Mouse (Mus musculus) 416B (cell line): ENCODE measurements around the gene Wnk1.
A peak's percentile ranks its signal among the peaks of the same experiment; 100 is the strongest.
"Not testable (repeated sequence)": the region's sequence is repeated elsewhere in the genome, so short reads cannot be mapped to it uniquely, and the experiment has no call there.

Experiments used
- DNase-seq: peaks from one replicate; pipeline ENCODE4 v3.0.0; 2011; ENCODE audit warnings: low read depth

Gene Wnk1

DNA sequence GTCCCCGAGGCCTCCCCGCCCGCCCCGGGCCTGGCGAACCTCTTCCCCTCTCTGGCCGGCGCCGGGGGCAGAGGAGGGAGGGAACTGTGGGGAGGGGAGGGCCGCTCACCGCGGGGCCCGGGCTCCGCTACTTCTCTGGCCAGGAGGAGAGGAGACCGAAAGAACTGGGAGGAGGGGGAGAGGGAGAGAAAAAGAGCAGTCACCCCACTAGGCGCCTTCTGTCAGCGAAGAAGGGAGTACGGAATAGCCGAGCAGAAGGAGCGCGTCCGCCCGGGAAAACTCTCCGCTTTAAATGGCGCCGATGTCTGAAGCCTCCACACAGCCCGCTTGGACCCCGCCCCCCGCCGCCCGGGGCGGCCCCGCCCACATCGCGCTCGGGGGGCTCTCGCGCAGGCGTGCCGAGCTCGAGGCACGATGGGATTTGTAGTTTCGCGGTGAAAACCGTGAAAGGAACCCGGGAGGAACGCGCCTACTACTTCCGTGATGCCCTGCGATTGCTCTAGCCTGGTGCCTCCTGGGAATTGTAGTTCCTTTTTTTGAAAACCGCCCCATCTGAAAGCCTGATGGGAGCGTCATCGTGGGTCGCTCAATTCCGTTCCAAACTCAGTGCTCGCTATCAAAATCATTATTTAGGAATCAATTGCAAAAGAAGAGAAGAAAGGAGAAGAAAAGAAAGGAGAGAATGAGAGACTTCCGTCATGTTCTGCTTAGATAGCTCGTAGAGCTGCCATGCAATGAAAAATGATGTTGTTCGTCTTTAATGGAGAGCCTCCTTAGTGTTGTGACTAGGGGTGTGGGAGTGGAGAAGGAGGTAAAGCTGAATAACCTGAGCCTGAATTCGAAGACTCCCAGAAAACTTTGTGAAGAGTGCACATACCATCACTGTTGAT, at the start of gene Wnk1:
Wnk1 (minus strand) TSS at position 307 of the 890 bp plus-strand sequence.
- peak; percentile 99 for DNase-seq

DNA sequence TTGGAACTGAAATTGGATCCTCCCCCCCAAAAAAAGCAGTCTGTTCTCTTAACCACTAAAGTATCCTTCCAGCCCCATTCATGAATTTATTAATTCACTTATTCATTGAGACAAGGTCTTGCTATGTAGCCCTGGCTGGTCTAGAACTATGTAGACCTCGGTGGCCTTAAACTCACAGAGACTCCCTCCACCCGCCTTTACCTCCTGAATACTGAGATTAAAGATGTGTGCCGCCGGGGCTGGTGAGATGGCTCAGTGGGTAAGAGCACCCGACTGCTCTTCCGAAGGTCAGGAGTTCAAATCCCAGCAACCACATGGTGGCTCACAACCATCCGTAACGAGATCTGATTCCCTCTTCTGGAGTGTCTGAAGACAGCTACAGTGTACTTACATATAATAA, 48.6 kb upstream of the Wnk1 start:
- not testable (repeated sequence) for DNase-seq

GRCm38 (mm10) chr6:120085832-120086231, 47.4 kb upstream of the Wnk1 start:
- DNase-seq, result no peak

DNA sequence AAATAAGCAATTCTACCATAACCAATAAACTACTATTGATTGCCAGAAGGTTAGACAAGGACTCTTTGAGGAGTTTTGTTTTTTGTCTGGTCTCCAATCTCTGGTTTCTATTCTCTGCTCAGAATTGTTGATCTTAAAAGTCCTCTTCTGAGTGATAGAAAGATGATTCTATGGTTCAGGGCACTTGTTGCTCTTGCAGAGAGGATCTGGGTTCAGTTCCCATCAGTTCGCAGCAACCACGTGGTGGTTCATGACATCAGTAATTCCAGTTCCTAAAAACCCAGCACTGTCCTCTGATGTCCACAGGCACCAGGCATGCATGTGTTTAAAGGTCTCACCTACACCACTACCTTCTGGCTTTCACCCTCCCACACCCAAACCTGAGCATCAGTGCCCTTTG, 46.5 kb upstream of the Wnk1 start:
- no peak for DNase-seq

DNA sequence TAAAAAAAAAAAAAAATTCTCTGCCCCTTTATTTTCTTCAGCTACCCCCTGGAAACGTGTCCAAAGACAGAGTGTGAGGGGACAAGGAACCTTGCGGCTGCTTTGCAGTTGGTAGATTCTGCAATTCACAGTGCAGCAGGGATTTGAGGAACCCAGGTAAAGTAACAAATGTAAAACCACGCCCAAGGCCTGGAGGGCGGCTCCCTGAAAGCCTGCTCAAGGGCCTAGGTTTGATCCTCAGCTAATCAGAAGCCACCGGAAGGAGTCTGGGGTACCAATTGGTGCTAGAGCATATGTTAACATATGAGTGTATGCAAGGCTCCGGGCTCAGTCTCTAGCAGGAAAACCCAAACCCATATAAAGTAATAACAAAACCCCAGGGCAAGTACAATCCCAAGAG, 45.0 kb upstream of the Wnk1 start:
- no peak for DNase-seq

- DNase-seq, result peak; percentile 99
Measured at GRCm38 (mm10) chr6:120082951-120083411, 44.5 kb upstream of the Wnk1 start.

GRCm38 (mm10) chr6:120082251-120082950, 43.9 kb upstream of the Wnk1 start:
- DNase-seq, result no peak

DNA sequence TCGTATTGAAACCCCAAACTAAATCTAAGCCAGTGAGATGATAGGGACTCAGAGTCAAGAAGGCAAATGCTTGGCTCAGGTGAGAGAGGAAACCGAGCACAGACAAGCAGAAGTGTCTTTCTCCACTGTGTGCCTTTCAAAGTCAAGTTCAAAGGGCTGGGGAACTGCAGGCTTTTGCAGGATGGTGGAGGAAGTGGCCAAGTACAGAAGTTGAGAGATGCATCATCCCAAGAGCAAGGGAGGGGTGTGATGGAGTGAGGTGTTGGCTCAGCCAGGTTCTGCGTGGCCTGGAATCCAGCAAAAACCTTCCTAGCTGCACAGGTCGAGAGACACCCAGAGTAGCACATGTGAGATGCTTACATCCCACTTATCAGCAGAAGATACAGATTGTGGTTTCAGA, 43.0 kb upstream of the Wnk1 start:
- DNase-seq, result peak; percentile 28

- DNase-seq, result no peak
Measured at GRCm38 (mm10) chr6:120079547-120079946, 41.1 kb upstream of the Wnk1 start.

DNA sequence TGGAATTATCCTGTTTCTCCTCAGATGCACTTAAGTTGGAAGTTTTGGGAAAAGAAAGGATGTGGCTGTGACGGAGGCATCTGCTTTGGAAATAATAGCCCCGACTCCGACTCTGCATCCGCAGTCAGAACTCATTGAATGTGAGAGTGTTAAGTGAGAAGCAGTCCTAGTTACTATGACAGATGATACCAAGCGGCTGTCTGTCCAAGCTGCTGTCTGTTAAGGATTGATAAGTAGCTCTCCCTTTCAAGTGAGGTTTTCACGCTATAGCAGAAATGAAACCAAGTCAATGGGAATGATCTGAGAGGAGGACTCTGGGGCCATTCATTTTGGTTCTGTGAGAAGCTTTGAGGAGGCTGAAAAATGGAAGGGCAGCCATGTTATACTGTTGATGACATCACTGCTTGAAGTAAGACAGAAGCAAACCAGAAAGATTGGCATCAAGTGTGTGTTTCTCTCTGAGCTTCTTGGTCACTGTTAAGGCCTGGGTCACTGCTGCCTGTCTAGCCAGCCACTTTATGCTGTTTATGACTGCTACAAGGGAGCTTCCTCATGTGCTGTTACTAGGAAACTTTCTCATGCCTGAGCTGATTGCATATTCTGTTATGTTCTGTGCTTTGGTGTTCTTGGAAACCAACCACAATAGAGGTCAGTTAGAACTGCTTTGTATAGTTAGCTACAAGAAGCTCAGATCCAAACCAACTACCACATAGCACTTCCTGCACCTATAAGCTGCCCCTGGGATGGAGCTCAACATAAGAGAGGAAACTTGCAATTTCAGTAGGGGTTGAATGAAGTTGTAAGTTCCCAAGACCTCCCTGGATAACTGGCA, 38.4 kb upstream of the Wnk1 start:
- peak; percentile 21 for DNase-seq

- DNase-seq, result no peak
Measured at GRCm38 (mm10) chr6:120072630-120073029, 34.2 kb upstream of the Wnk1 start.

GRCm38 (mm10) chr6:120069546-120069945, 31.1 kb upstream of the Wnk1 start:
- DNase-seq, result no peak

- no peak for DNase-seq
Measured at GRCm38 (mm10) chr6:120065552-120066177, 27.2 kb upstream of the Wnk1 start.

GRCm38 (mm10) chr6:120064627-120065026, 26.2 kb upstream of the Wnk1 start:
- no peak for DNase-seq

- no peak for DNase-seq
Measured at GRCm38 (mm10) chr6:120062934-120063333, 24.5 kb upstream of the Wnk1 start.

- DNase-seq, result peak; percentile 29
Measured at GRCm38 (mm10) chr6:120055666-120056540, 17.4 kb upstream of the Wnk1 start.

DNA sequence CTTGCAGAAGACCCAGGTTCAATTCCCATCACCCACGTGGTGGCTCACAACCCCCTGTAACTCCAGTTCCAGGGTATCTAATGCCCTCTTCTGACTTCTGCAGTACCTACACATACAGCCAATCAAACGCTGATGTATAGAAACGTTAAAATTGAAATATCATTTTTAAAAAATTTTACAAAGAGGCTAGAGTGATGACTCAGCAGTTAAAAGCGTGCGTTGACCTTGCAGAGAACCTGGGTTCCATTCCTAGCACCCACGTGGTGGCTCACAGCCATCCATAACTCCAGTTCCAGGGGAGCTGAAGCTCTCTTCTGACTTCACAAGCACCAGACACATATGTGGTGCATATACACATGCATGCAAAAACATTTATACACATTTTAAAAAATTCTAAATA, 15.9 kb upstream of the Wnk1 start:
- DNase-seq, result no peak

DNA sequence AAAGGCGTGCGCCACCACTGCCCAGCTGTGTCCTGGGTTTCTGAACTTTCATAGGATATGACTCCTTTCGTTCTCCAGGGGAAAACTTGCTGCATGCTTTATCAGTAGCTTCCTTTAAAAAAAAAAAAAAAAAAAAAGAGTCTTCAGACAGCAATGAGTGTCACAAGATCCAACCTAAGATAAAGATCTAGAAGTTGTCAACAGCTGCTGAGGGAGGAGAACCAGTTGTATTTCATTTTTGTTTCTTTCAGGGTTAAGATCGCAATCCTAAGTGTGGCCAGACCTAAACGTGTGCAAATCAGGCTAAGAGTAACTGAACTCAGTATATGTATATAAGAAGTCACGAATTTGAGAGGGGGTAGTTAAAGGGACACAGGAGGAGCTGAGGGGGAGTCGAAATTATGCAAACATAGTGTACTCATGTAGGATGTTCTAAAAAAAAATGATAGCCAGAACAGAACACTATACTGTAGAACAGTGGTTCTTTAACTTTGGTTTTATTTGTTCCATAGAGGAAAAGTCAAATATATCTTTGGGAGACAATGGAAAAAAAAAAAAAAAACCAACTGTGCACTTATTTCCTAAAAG, 9.3 kb upstream of the Wnk1 start:
- DNase-seq, result peak; percentile 75

DNA sequence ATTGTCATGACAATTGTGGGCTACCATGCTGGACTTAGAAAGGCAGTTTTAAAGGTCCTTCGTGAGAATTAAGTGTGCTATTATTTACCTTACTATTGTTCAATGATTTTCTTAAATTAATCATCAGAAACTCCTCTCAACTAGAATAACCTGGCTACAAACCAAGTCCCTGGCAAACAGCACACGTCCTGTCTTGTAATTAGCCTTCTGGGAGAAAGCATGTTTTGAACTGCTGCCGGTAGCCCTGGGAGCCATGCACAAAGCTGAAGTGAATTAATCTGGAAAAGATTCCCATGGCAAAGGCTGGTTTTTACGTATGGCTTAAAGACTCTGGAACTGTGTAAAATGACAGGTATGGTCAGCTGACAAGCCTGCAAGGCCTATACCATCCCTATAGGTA, 6.9 kb upstream of the Wnk1 start:
- DNase-seq, result no peak

DNA sequence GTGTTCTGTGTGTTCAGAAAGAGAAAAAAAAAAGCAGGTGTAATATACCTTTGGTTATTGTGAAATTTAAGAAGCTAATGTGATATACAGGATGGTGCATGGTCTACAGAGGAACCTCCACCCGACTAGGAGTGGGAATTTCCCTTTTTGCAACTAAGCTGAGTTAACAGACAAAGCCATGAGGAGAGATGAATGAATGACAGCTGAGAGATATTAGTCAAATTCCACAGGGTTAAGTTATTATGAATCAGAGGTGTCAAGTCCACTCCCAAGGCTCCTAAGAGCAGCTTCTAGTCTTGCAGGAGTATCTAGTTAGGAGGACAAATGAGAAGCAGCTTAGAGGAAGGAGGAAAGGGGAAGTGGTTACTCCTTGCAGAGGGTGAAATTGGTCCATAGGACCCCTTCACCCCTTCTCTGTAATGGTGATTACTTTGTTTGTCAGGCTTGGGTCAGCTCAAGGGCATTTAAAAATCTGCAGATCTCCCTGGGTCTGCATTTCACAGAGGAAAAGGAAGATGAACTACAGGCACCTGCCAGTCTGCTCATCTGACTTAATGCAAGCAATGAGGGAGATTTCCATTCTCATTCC, 4.3 kb upstream of the Wnk1 start:
- DNase-seq, result peak; percentile 66
